In the genomic region with DNA sequence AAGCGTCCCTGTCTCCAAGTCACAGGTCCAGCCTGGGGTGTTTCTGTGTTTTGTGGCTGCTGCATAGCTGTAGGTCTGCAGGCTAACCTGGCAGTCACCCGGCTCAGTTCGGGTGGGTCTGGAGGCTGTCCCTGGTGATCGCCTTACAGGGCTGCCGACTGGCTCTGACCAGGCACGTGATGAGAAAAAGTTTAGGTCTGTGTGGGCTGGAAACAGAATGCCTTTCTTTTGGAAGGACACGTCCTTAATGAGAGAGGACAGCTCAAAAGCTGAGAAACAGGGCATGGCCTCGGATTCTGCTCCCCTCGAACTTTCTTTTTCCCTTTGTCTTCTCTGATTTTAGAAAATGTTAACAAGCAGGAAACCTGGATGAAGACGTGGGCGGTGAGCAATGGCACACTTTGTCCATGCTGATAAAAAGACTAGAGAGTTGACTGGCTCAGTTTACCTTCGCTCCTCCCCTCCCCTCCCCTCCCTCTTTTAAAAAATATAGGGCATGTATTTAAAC, we compare ENCODE assay signal across 9 mouse cellular contexts. TPM values are rescaled to one million over a fixed set of nuclear protein-coding genes. Genes with fewer than 3 reads are reported as not detected.
DNase-seq lines count a peak whose midpoint lies in the region; ATAC-seq and TF ChIP-seq lines count a peak whose summit lies in the region.
"Had no signal": no experiment of that assay in that cellular context is flagged by ENCODE, and none has a peak within 500 bp of the region (broad histone marks: within the 10 kb centered on the region; RNA-seq: fewer than 3 reads in every experiment).

A gene (minus strand): TSS at position 114 of the 508 bp plus-strand sequence.

- H3K27ac ChIP-seq in lung, postnatal 0 days (ENCODE audit: low read length) = no peak within 1 kb of the TSS
- H3K27ac ChIP-seq: hindbrain, embryonic 15.5 days had no signal

- no peaks in the 10 kb centered on the region for H3K27me3 ChIP-seq in E14TG2a.4 (ENCODE audit: insufficient read depth, low read length)
- no peaks in the 10 kb centered on the region for H3K27me3 ChIP-seq in lung, postnatal 0 days (replicated peaks; ENCODE audit: insufficient read depth, low read length)

- H3K4me2 ChIP-seq in lung, postnatal 0 days (replicated peaks; ENCODE audit: low read depth, low read length) = peak within 1 kb of the TSS; percentile 48
- H3K4me2 ChIP-seq: hindbrain, embryonic 15.5 days had no signal

- H3K4me3 ChIP-seq in E14TG2a.4 (replicated peaks; ENCODE audit: low read length) = peak within 1 kb of the TSS; percentile 62
- peak within 1 kb of the TSS; percentile 27 for H3K4me3 ChIP-seq in lung, postnatal 0 days (ENCODE audit: low read depth, low read length)
- H3K4me3 ChIP-seq: hindbrain, embryonic 15.5 days had no signal

- peaks cover 45% of the 10 kb centered on the region for H3K4me1 ChIP-seq in E14TG2a.4 (replicated peaks; ENCODE audit: low read depth, low read length)
- no peaks in the 10 kb centered on the region for H3K4me1 ChIP-seq in lung, postnatal 0 days (ENCODE audit: insufficient read depth, low read depth, low read length)

- H3K36me3 ChIP-seq in E14TG2a.4 (ENCODE audit: insufficient read depth, low read length) = no peaks in the 10 kb centered on the region
- H3K36me3 ChIP-seq in lung, postnatal 0 days (ENCODE audit: insufficient read depth, low read length) = no peaks in the 10 kb centered on the region
- H3K36me3 ChIP-seq: hindbrain, embryonic 15.5 days had no signal

- no peak within 1 kb of the TSS for H3K9ac ChIP-seq in lung, postnatal 0 days (replicated peaks; ENCODE audit: low read depth)
- H3K9ac ChIP-seq: hindbrain, embryonic 15.5 days had no signal

- 15% methylated on average over 12 of the region's 12 CpGs for WGBS in lung, postnatal 0 days

- no peak for TF ChIP-seq EP300 in lung, postnatal 0 days (IDR thresholded peaks at IDR 0.05)

- no peaks in the 10 kb centered on the region for H3K9me3 ChIP-seq in E14TG2a.4 (ENCODE audit: low read length)
- no peaks in the 10 kb centered on the region for H3K9me3 ChIP-seq in lung, postnatal 0 days (ENCODE audit: low read length)
- H3K9me3 ChIP-seq: hindbrain, embryonic 15.5 days had no signal

- DNase-seq in R1 (ENCODE audit: low read depth, low spot score) = peak; percentile 53
- peak; percentile 51 for DNase-seq in gastrocnemius, postnatal 25 days
- DNase-seq in kidney, adult 8-10 months = peak; percentile 19 to 36
- peak; percentile 30 for DNase-seq in lung, postnatal 0 days (ENCODE audit: low spot score)
- DNase-seq in urinary bladder, postnatal 4 days (ENCODE audit: low spot score in 2 of 2) = peak; percentile 51 to 67
- DNase-seq in adipocyte (ENCODE audit: low spot score) = no peak
- no peak for DNase-seq in thymus, postnatal 14 days

- peak; percentile 82 for ATAC-seq in lung, postnatal 0 days

- no peak for TF ChIP-seq CTCF in E14TG2a.4 (conservative IDR thresholded peaks at IDR 0.05; ENCODE audit: low read length)
- TF ChIP-seq CTCF in lung, postnatal 0 days (IDR thresholded peaks at IDR 0.05) = no peak

RNA-seq across cellular contexts. Expression of the gene that starts here (rescaled TPM):
- total RNA-seq in gastrocnemius, postnatal 25 days (2021) = not detected
- polyA plus RNA-seq in lung, postnatal 0 days (2015; fragmentation: Nextera tagmentation; extraction: Ambion mirVana) = 0.14 and 0.17 TPM in 2 replicates

Comparison
In these comparisons a context has a peak if more than half of its experiments do, and no peak if none do; other contexts are left out.
1. Peak in DNase-seq in gastrocnemius, postnatal 25 days; RNA of the gene not detected or under 1 TPM.
2. Peak in DNase-seq, ATAC-seq, H3K4me3 ChIP-seq and H3K4me2 ChIP-seq in lung, postnatal 0 days; RNA of the gene not detected or under 1 TPM.
3. DNase-seq: peak in R1 (single experiment), kidney, adult 8-10 months (2 of 2) and urinary bladder, postnatal 4 days (2 of 2); none in adipocyte (single experiment) and thymus, postnatal 14 days (single experiment).